Mouse (Mus musculus) heart, postnatal 0 days (tissue): Measurements from ENCODE around the gene Sbf1.

Experiments used
- CTCF ChIP-seq: IDR thresholded peaks from 2 replicates; pipeline ENCODE4 v1.5.1; 2016; ENCODE audit warnings: antibody characterized with exemption, control low read depth, low read depth
- EP300 ChIP-seq: IDR thresholded peaks from 2 replicates; pipeline ENCODE4 v1.6.1; 2016; ENCODE audit warnings: antibody characterized with exemption, low read depth

- no peak for TF ChIP-seq CTCF
- no peak for TF ChIP-seq EP300
Measured at GRCm38 (mm10) chr15:89351302-89351701, 36.2 kb upstream of the Sbf1 start.
